15 mouse cellular contexts compared by ENCODE assay signal in the genomic region with DNA sequence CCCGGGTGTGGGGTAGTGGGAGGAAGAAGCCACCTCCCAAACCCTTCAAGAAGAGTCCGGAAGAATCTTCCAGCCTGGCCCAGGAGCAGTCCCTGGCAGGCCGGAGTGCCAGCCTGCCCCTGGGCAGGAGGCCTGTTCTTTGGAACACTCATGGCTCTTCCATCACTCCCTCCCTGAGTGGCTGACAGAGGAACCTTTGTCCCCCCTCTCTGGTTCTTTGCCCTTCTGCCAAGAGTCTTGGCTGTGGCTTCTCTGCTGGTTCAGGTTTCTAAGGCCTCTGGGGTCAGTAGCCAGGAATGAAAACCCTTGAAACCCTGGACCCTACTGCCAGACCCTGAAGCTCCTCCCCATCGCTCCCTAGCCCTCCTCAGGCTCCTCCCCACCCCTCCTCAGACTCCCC. TPM values are rescaled to one million over a fixed set of nuclear protein-coding genes. Genes with fewer than 3 reads are reported as not detected.
DNase-seq lines count a peak whose midpoint lies in the region; ATAC-seq lines count a peak whose summit lies in the region.
"Had no signal": no experiment of that assay in that cellular context is flagged by ENCODE, and none has a peak within 500 bp of the region (broad histone marks: within the 10 kb centered on the region; RNA-seq: fewer than 3 reads in every experiment).

No protein-coding gene starts in this region.

- ATAC-seq in hindbrain, embryonic 16.5 days, result peak; percentile 86
- no peak for ATAC-seq in hindbrain, embryonic 12.5 days (ENCODE audit: low FRiP score)
- no peak; the same call in 1 of the 2 replicates for ATAC-seq in limb, embryonic 15.5 days (ENCODE audit: insufficient number of reproducible peaks, low FRiP score, low TSS enrichment, low read depth)
- ATAC-seq: intestine, postnatal 0 days had no signal

- DNase-seq in cerebellum, adult 9-11 months, result peak; percentile 73
- no peak for DNase-seq in cerebellum, adult 11 months
- peak; percentile 66 for DNase-seq in left cerebral cortex, postnatal 4 days
- no peak for DNase-seq in left cerebral cortex, postnatal 36 days (ENCODE audit: low spot score in 2 of 2)
- DNase-seq in heart, adult 11 months, result no peak
- DNase-seq: adrenal gland, adult 2 months; lung, adult 18-20 months; midbrain, embryonic 14.5 days had no signal

- H3K27ac ChIP-seq in hindbrain, embryonic 16.5 days (ENCODE audit: low read depth, low read length), result peak overlapping the region; percentile 55; the same call in 1 of the 2 replicates
- H3K27ac ChIP-seq in hindbrain, embryonic 12.5 days, result no peak overlapping the region
- H3K27ac ChIP-seq in limb, embryonic 15.5 days, result peak overlapping the region; percentile 55; the same call in 1 of the 2 replicates
- H3K27ac ChIP-seq: limb, embryonic 13.5 days; neural tube, embryonic 12.5 days; stomach, embryonic 15.5 days had no signal

- no peaks in the 10 kb centered on the region for H3K9me3 ChIP-seq in hindbrain, embryonic 16.5 days (ENCODE audit: control insufficient read depth, low read length)
- H3K9me3 ChIP-seq in hindbrain, embryonic 12.5 days (replicated peaks), result no peaks in the 10 kb centered on the region
- H3K9me3 ChIP-seq in limb, embryonic 15.5 days, result no peaks in the 10 kb centered on the region
- H3K9me3 ChIP-seq: limb, embryonic 13.5 days; neural tube, embryonic 12.5 days; stomach, embryonic 15.5 days had no signal

- no peak overlapping the region for H3K4me2 ChIP-seq in hindbrain, embryonic 16.5 days (ENCODE audit: low read length)
- H3K4me2 ChIP-seq in hindbrain, embryonic 12.5 days (replicated peaks), result no peak overlapping the region
- H3K4me2 ChIP-seq in limb, embryonic 15.5 days, result no peak overlapping the region
- H3K4me2 ChIP-seq: limb, embryonic 13.5 days; neural tube, embryonic 12.5 days; stomach, embryonic 15.5 days had no signal

- no peaks in the 10 kb centered on the region for H3K36me3 ChIP-seq in hindbrain, embryonic 16.5 days (ENCODE audit: control insufficient read depth, insufficient read depth, low read length)
- H3K36me3 ChIP-seq in hindbrain, embryonic 12.5 days, result no peaks in the 10 kb centered on the region
- H3K36me3 ChIP-seq in limb, embryonic 15.5 days, result no peaks in the 10 kb centered on the region
- H3K36me3 ChIP-seq: limb, embryonic 13.5 days; neural tube, embryonic 12.5 days; stomach, embryonic 15.5 days had no signal

- H3K27me3 ChIP-seq in hindbrain, embryonic 16.5 days (replicated peaks; ENCODE audit: control insufficient read depth, insufficient read depth, low read length), result no peaks in the 10 kb centered on the region
- H3K27me3 ChIP-seq in hindbrain, embryonic 12.5 days, result no peaks in the 10 kb centered on the region
- H3K27me3 ChIP-seq in limb, embryonic 15.5 days, result no peaks in the 10 kb centered on the region
- H3K27me3 ChIP-seq: limb, embryonic 13.5 days; neural tube, embryonic 12.5 days; stomach, embryonic 15.5 days had no signal

- intact Hi-C loops in left cerebral cortex, postnatal 4 days (cut with DNase I), result no loop called here
- intact Hi-C loops in left cerebral cortex, postnatal 36 days (cut with DNase I), result no loop called here

- 73% methylated on average over 4 of the region's 4 CpGs for WGBS in hindbrain, embryonic 16.5 days
- 82% methylated on average over 4 of the region's 4 CpGs for WGBS in hindbrain, embryonic 12.5 days
- 74% methylated on average over 4 of the region's 4 CpGs for WGBS in limb, embryonic 15.5 days

- peaks cover 2% of the 10 kb centered on the region; the same call in 1 of the 2 replicates for H3K4me1 ChIP-seq in hindbrain, embryonic 16.5 days (ENCODE audit: control insufficient read depth, insufficient read depth, low read depth, low read length)
- H3K4me1 ChIP-seq in hindbrain, embryonic 12.5 days, result peaks cover 14% of the 10 kb centered on the region
- peaks cover 59% of the 10 kb centered on the region for H3K4me1 ChIP-seq in limb, embryonic 15.5 days

- H3K4me3 ChIP-seq in hindbrain, embryonic 16.5 days (ENCODE audit: low read length), result no peak overlapping the region
- no peak overlapping the region for H3K4me3 ChIP-seq in hindbrain, embryonic 12.5 days
- no peak overlapping the region for H3K4me3 ChIP-seq in limb, embryonic 15.5 days
- H3K4me3 ChIP-seq: limb, embryonic 13.5 days; neural tube, embryonic 12.5 days; stomach, embryonic 15.5 days had no signal

- no peak overlapping the region for H3K9ac ChIP-seq in hindbrain, embryonic 16.5 days (ENCODE audit: low read depth, low read length)
- H3K9ac ChIP-seq in hindbrain, embryonic 12.5 days, result no peak overlapping the region
- no peak overlapping the region for H3K9ac ChIP-seq in limb, embryonic 15.5 days
- H3K9ac ChIP-seq: limb, embryonic 13.5 days; neural tube, embryonic 12.5 days; stomach, embryonic 15.5 days had no signal

RNA-seq across cellular contexts. Expression of gene Cmklr1, which starts 12.6 kb away (rescaled TPM):
- polyA plus RNA-seq in hindbrain, embryonic 16.5 days (2015; fragmentation: Nextera tagmentation; extraction: Ambion mirVana), result 1.2 and 1.6 TPM in 2 replicates
- polyA plus RNA-seq in hindbrain, embryonic 12.5 days (2016; fragmentation: Nextera tagmentation; extraction: Ambion mirVana), result 2.0 and 2.1 TPM in 2 replicates
- 1 to 10 TPM; 2.7 to 2.9 TPM for total RNA-seq in left cerebral cortex, postnatal 4 days (2021)
- total RNA-seq in left cerebral cortex, postnatal 36 days (2021), result 1 to 10 TPM; 2.8 to 7.7 TPM
- 10.4 and 12.0 TPM in 2 replicates for polyA plus RNA-seq in limb, embryonic 15.5 days (2015; fragmentation: Nextera tagmentation; extraction: Ambion mirVana)

Comparison
In these comparisons a context has a peak if more than half of its experiments do, and no peak if none do; other contexts are left out.
1. DNase-seq: peak in cerebellum, adult 9-11 months (single experiment) and left cerebral cortex, postnatal 4 days (single experiment); none in cerebellum, adult 11 months (single experiment), left cerebral cortex, postnatal 36 days (0 of 2) and heart, adult 11 months (single experiment).